ENCODE assay signal across 8 mouse cellular contexts in the genomic region with DNA sequence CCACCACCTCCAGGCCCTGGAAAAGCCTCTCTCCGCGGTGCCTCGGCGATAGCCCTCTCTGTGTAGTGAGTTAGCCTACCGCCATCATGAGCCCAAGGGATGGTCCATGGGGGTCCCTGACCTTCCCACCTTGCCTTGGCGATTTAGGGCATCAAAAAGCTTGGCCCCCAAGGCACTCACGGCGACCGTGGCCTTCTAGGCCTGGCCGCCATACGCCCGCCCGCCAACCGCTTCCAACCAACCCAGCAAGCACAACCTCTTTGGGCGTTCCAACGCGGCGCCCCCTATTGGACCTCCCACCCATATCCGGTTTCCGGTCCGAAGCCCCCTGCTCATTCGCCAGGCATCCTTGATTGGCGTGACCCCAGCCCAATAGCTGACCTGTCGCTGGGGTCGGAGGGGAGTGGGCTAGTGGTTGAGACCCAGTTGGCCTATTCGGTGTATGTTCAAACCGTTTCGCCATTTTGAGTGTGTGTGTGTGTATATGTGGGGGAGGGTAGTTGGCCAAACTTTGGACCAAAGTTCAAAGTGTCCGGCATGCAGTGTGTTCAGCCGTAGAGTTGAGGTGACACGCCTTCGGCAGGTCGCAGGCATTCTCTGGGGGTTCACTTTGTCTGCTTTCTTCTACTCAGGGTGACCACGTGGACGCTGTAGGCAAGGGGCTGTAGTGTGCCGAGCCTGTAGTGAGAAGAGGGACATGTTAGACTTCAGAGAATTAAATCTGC. TPM values are rescaled to one million over a fixed set of nuclear protein-coding genes. Genes with fewer than 3 reads are reported as not detected.
DNase-seq lines count a peak whose midpoint lies in the region; ATAC-seq and TF ChIP-seq lines count a peak whose summit lies in the region.

No protein-coding gene starts in this region.

- peak; percentile 90 for ATAC-seq in forebrain, embryonic 11.5 days (replicated peaks; ENCODE audit: low FRiP score)
- peak; percentile 92 for ATAC-seq in hindbrain, postnatal 0 days
- ATAC-seq in liver, embryonic 16.5 days (ENCODE audit: low read depth), result peak; percentile 86

- peak overlapping the region; percentile 48 for H3K4me3 ChIP-seq in forebrain, embryonic 11.5 days (ENCODE audit: low read depth, low read length)
- peak overlapping the region; percentile 53 for H3K4me3 ChIP-seq in hindbrain, postnatal 0 days (ENCODE audit: low read length)
- peak overlapping the region; percentile 63 for H3K4me3 ChIP-seq in liver, embryonic 16.5 days (ENCODE audit: low read depth, low read length)
- peak overlapping the region; percentile 41 for H3K4me3 ChIP-seq in olfactory bulb, adult 2 months (ENCODE audit: insufficient read depth, low read depth, low read length)

- peaks cover 19% of the 10 kb centered on the region for H3K9me3 ChIP-seq in forebrain, embryonic 11.5 days (ENCODE audit: control insufficient read depth, low read length)
- peaks cover 5% of the 10 kb centered on the region; the same call in 1 of the 2 replicates for H3K9me3 ChIP-seq in hindbrain, postnatal 0 days (ENCODE audit: low read length)
- H3K9me3 ChIP-seq in liver, embryonic 16.5 days (replicated peaks; ENCODE audit: control insufficient read depth, low read length), result peaks cover 22% of the 10 kb centered on the region

- no peak for TF ChIP-seq POLR2A in olfactory bulb, adult 2 months (IDR thresholded peaks at IDR 0.05; ENCODE audit: insufficient read depth, low read depth, low read length)

- TF ChIP-seq CTCF in hindbrain, postnatal 0 days (IDR thresholded peaks at IDR 0.05; ENCODE audit: low read depth), result peak; percentile 39
- TF ChIP-seq CTCF in olfactory bulb, adult 2 months (IDR thresholded peaks at IDR 0.05; ENCODE audit: insufficient read depth, low read depth, low read length), result no peak

- peak; percentile 32 for DNase-seq in layer of hippocampus, adult 11-12 months (ENCODE audit: low spot score)
- DNase-seq in layer of hippocampus, adult 9-10 months (ENCODE audit: low spot score), result no peak
- DNase-seq in adrenal gland, postnatal 25 days, result peak; percentile 66
- DNase-seq in forebrain, embryonic 11.5 days (ENCODE audit: low spot score), result peak; percentile 95
- peak; percentile 94 for DNase-seq in hindbrain, postnatal 0 days (ENCODE audit: low spot score)
- peak; percentile 86 for DNase-seq in thymus, postnatal 25 days

- H3K4me1 ChIP-seq in forebrain, embryonic 11.5 days (replicated peaks; ENCODE audit: control insufficient read depth, insufficient read depth, low read length), result peaks cover 13% of the 10 kb centered on the region; the same call in 1 of the 2 replicates
- H3K4me1 ChIP-seq in hindbrain, postnatal 0 days (ENCODE audit: insufficient read depth, low read length), result no peaks in the 10 kb centered on the region
- H3K4me1 ChIP-seq in liver, embryonic 16.5 days (ENCODE audit: control insufficient read depth, low read depth, low read length), result peaks cover 13% of the 10 kb centered on the region
- peaks cover 4% of the 10 kb centered on the region; the same call in 1 of the 2 replicates for H3K4me1 ChIP-seq in olfactory bulb, adult 2 months (ENCODE audit: control insufficient read depth, insufficient read depth, low read length)

- H3K27me3 ChIP-seq in forebrain, embryonic 11.5 days (ENCODE audit: control insufficient read depth, insufficient read depth, low read length), result peaks cover 28% of the 10 kb centered on the region
- H3K27me3 ChIP-seq in hindbrain, postnatal 0 days (ENCODE audit: insufficient read depth, low read length), result peaks cover 13% of the 10 kb centered on the region
- H3K27me3 ChIP-seq in liver, embryonic 16.5 days (ENCODE audit: control insufficient read depth, insufficient read depth, low read depth, low read length), result peaks cover 30% of the 10 kb centered on the region

- H3K27ac ChIP-seq in forebrain, embryonic 11.5 days (ENCODE audit: low read depth, low read length), result peak overlapping the region; percentile 47
- peak overlapping the region; percentile 85 for H3K27ac ChIP-seq in hindbrain, postnatal 0 days
- peak overlapping the region; percentile 34 for H3K27ac ChIP-seq in liver, embryonic 16.5 days (ENCODE audit: low read length)
- no peak overlapping the region for H3K27ac ChIP-seq in olfactory bulb, adult 2 months (ENCODE audit: insufficient read depth, low read depth, low read length)

- no peaks in the 10 kb centered on the region for H3K36me3 ChIP-seq in forebrain, embryonic 11.5 days (ENCODE audit: control insufficient read depth, insufficient read depth, low read length)
- no peaks in the 10 kb centered on the region for H3K36me3 ChIP-seq in hindbrain, postnatal 0 days (ENCODE audit: insufficient read depth, low read length)
- H3K36me3 ChIP-seq in liver, embryonic 16.5 days (ENCODE audit: control insufficient read depth, insufficient read depth), result no peaks in the 10 kb centered on the region

- peak overlapping the region; percentile 72 for H3K9ac ChIP-seq in forebrain, embryonic 11.5 days (ENCODE audit: low read length)
- peak overlapping the region; percentile 70 for H3K9ac ChIP-seq in hindbrain, postnatal 0 days (replicated peaks; ENCODE audit: low read length)
- H3K9ac ChIP-seq in liver, embryonic 16.5 days (ENCODE audit: low read depth, low read length), result peak overlapping the region; percentile 62

- WGBS in forebrain, embryonic 11.5 days, result 55% methylated on average over 36 of the region's 36 CpGs
- 45% methylated on average over 36 of the region's 36 CpGs for WGBS in hindbrain, postnatal 0 days
- 48% methylated on average over 36 of the region's 36 CpGs for WGBS in liver, embryonic 16.5 days (ENCODE audit: insufficient replicate concordance)
- 58% methylated on average over 36 of the region's 36 CpGs for WGBS in olfactory bulb, adult 2 months

- peak overlapping the region; percentile 52 for H3K4me2 ChIP-seq in forebrain, embryonic 11.5 days (ENCODE audit: low read depth, low read length, severe bottlenecking)
- peak overlapping the region; percentile 67 for H3K4me2 ChIP-seq in hindbrain, postnatal 0 days (ENCODE audit: low read depth, low read length)
- peak overlapping the region; percentile 84 for H3K4me2 ChIP-seq in liver, embryonic 16.5 days (ENCODE audit: low read depth, low read length)

RNA-seq across cellular contexts. Expression of gene Gnas, which starts 11.2 kb away (rescaled TPM):
- 2,468 and 2,497 TPM in 2 replicates for total RNA-seq in adrenal gland, postnatal 25 days (2021)
- polyA plus RNA-seq in forebrain, embryonic 11.5 days (2014; fragmentation: Nextera tagmentation; extraction: Ambion mirVana), result 1,123 and 1,194 TPM in 2 replicates
- total RNA-seq in hindbrain, postnatal 0 days (2014; rRNA removed), result 1,738 and 1,782 TPM in 2 replicates
- polyA plus RNA-seq in hindbrain, postnatal 0 days (2015; fragmentation: Nextera tagmentation; extraction: Ambion mirVana), result 1,873 and 1,902 TPM in 2 replicates
- polyA plus RNA-seq in liver, embryonic 16.5 days (2015; fragmentation: Nextera tagmentation; extraction: Ambion mirVana), result 181 and 231 TPM in 2 replicates
- 195 and 698 TPM in 2 replicates for polyA plus RNA-seq in olfactory bulb, adult 2 months (2012; ENCODE audit: insufficient read depth, insufficient read length, low replicate concordance, missing spikeins)

RNA-seq across cellular contexts. Expression of gene Gm20721, which starts 51.2 kb away (rescaled TPM):
- 2.1 and 2.4 TPM in 2 replicates for total RNA-seq in adrenal gland, postnatal 25 days (2021)
- polyA plus RNA-seq in forebrain, embryonic 11.5 days (2014; fragmentation: Nextera tagmentation; extraction: Ambion mirVana), result 6.5 and 7.3 TPM in 2 replicates
- total RNA-seq in hindbrain, postnatal 0 days (2014; rRNA removed), result not detected in 2 replicates
- 13.4 and 19.4 TPM in 2 replicates for polyA plus RNA-seq in hindbrain, postnatal 0 days (2015; fragmentation: Nextera tagmentation; extraction: Ambion mirVana)
- polyA plus RNA-seq in liver, embryonic 16.5 days (2015; fragmentation: Nextera tagmentation; extraction: Ambion mirVana), result 31.8 and 34.8 TPM in 2 replicates
- not detected in 2 replicates for polyA plus RNA-seq in olfactory bulb, adult 2 months (2012; ENCODE audit: insufficient read depth, insufficient read length, low replicate concordance, missing spikeins)
